Comparison of ENCODE assay signal across 9 mouse cellular contexts in genomic region chr1:185404021-185404420, GRCm38 (mm10). TPM values are rescaled to one million over a fixed set of nuclear protein-coding genes. Genes with fewer than 3 reads are reported as not detected.
DNase-seq lines count a peak whose midpoint lies in the region; ATAC-seq and TF ChIP-seq lines count a peak whose summit lies in the region.
"Had no signal": no experiment of that assay in that cellular context is flagged by ENCODE, and none has a peak within 500 bp of the region (broad histone marks: within the 10 kb centered on the region; RNA-seq: fewer than 3 reads in every experiment).

No protein-coding gene starts in this region.

- H3K27me3 ChIP-seq in stomach, postnatal 0 days (ENCODE audit: control insufficient read depth, insufficient read depth, low read length), result no peaks in the 10 kb centered on the region
- H3K27me3 ChIP-seq: liver, embryonic 13.5 days had no signal

- ATAC-seq in inflammation-experienced regulatory T-cells, adult 6 months, result peak; percentile 50
- ATAC-seq in stomach, postnatal 0 days (ENCODE audit: low FRiP score, low TSS enrichment), result no peak

- H3K36me3 ChIP-seq in stomach, postnatal 0 days (ENCODE audit: control insufficient read depth, insufficient read depth, low read length), result peaks cover 31% of the 10 kb centered on the region

- no peak for TF ChIP-seq EP300 in stomach, postnatal 0 days (optimal IDR thresholded peaks at IDR 0.05)

- H3K4me2 ChIP-seq in stomach, postnatal 0 days (replicated peaks; ENCODE audit: low read depth), result no peak overlapping the region
- H3K4me2 ChIP-seq: liver, embryonic 13.5 days had no signal

- DNase-seq in layer of hippocampus, adult 2 months (ENCODE audit: low spot score in 2 of 2), result peak in 1 of 2 experiments; percentile 32
- no peak for DNase-seq in layer of hippocampus, adult 9-11 months
- DNase-seq in ES-CJ7 (ENCODE audit: low read depth, low spot score) (peak; percentile 33), adipocyte (ENCODE audit: low spot score) (peak; percentile 58)
- no peak for DNase-seq in stomach, postnatal 0 days (ENCODE audit: low spot score)
- no peak for DNase-seq in urinary bladder, postnatal 36 days (ENCODE audit: low spot score in 2 of 2)
- DNase-seq: liver, embryonic 13.5 days had no signal

- peak; percentile 88 for TF ChIP-seq CTCF in layer of hippocampus, adult 2 months (conservative IDR thresholded peaks at IDR 0.05)
- TF ChIP-seq CTCF in stomach, postnatal 0 days (IDR thresholded peaks at IDR 0.05; ENCODE audit: low read depth), result peak; percentile 79

- 34% methylated on average over 2 of the region's 2 CpGs for WGBS in stomach, postnatal 0 days

- no peaks in the 10 kb centered on the region for H3K4me1 ChIP-seq in stomach, postnatal 0 days (replicated peaks; ENCODE audit: control insufficient read depth, insufficient read depth)
- H3K4me1 ChIP-seq: liver, embryonic 13.5 days had no signal

- H3K4me3 ChIP-seq in layer of hippocampus, adult 2 months, result no peak overlapping the region
- H3K4me3 ChIP-seq in stomach, postnatal 0 days (ENCODE audit: low read depth, low read length), result no peak overlapping the region
- H3K4me3 ChIP-seq: erythroblast, embryonic 14.5 days; liver, embryonic 13.5 days had no signal

- H3K9me3 ChIP-seq in stomach, postnatal 0 days (ENCODE audit: control insufficient read depth, low read length), result no peaks in the 10 kb centered on the region
- H3K9me3 ChIP-seq: liver, embryonic 13.5 days had no signal

- H3K27ac ChIP-seq in layer of hippocampus, adult 2 months, result no peak overlapping the region
- no peak overlapping the region for H3K27ac ChIP-seq in stomach, postnatal 0 days (replicated peaks)

- H3K9ac ChIP-seq in stomach, postnatal 0 days (ENCODE audit: low read length), result no peak overlapping the region
- H3K9ac ChIP-seq: liver, embryonic 13.5 days had no signal

RNA-seq across cellular contexts. Expression of gene Eprs, which starts 41.2 kb away (rescaled TPM):
- 10 to 100 TPM; 65.2 to 69.5 TPM for total RNA-seq in layer of hippocampus, adult 2 months (2021)
- 100 to 1,000 TPM in 2 of 3 experiments, 10 to 100 TPM in 1; 96.3 to 117 (median 102) TPM for polyA plus RNA-seq in inflammation-experienced regulatory T-cells, adult 6 months (2017; shearing (Covaris generic))
- polyA plus RNA-seq in stomach, postnatal 0 days (2015; fragmentation: Nextera tagmentation; extraction: Ambion mirVana), result 58.0 and 68.5 TPM in 2 replicates

RNA-seq across cellular contexts. Expression of gene Slc30a10, which starts 50.6 kb away (rescaled TPM):
- total RNA-seq in layer of hippocampus, adult 2 months (2021), result 1 to 10 TPM; 8.5 to 9.0 TPM
- polyA plus RNA-seq in inflammation-experienced regulatory T-cells, adult 6 months (2017; shearing (Covaris generic)), result not detected
- 0.01 and 0.06 TPM in 2 replicates for polyA plus RNA-seq in stomach, postnatal 0 days (2015; fragmentation: Nextera tagmentation; extraction: Ambion mirVana)

Comparison
In these comparisons a context has a peak if more than half of its experiments do, and no peak if none do; other contexts are left out.
1. DNase-seq: peak in ES-CJ7 (single experiment) and adipocyte (single experiment); none in layer of hippocampus, adult 9-11 months (single experiment), stomach, postnatal 0 days (single experiment) and urinary bladder, postnatal 36 days (0 of 2).